ENCODE assay signal across 7 mouse cellular contexts in the genomic region with DNA sequence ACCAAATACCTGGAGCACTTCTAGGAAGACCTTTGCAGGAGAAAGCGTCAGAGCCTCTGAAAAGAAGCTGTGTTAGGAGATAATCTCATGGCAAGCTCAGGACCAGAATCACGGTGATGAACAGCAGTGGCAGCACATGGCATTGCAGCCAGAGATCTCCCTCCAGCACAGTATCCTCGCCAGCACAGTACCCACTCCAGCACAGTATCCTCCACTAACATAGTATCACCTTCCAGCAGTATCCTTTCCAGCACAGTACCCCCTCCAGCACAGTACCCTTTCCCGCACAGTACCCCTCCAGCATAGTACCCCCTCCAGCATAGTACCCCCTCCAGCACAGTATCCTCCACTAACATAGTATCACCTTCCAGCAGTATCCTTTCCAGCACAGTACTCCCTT.
DNase-seq lines count a peak whose midpoint lies in the region; ATAC-seq and TF ChIP-seq lines count a peak whose summit lies in the region.
"Not testable (repeated sequence)": the region's sequence is repeated elsewhere in the genome, so short reads cannot be mapped to it uniquely, and the experiment has no call there.

No protein-coding gene starts in this region.

- H3K27ac ChIP-seq in embryonic facial prominence, embryonic 15.5 days (replicated peaks); kidney, embryonic 15.5 days; left cerebral cortex, adult 2 months; midbrain, embryonic 12.5 days (replicated peaks); midbrain, postnatal 0 days (ENCODE audit: low read depth, low read length): not testable (repeated sequence)

- intact Hi-C loops in left cerebral cortex, adult 2 months (cut with DNase I), result not testable (repeated sequence)

- H3K9me3 ChIP-seq in embryonic facial prominence, embryonic 15.5 days (replicated peaks); kidney, embryonic 15.5 days (replicated peaks); midbrain, embryonic 12.5 days; midbrain, postnatal 0 days (ENCODE audit: low read length): not testable (repeated sequence)

- not testable (repeated sequence) for H3K27me3 ChIP-seq in embryonic facial prominence, embryonic 15.5 days; kidney, embryonic 15.5 days; midbrain, embryonic 12.5 days; midbrain, postnatal 0 days (ENCODE audit: insufficient read depth, low read length)

- ATAC-seq in embryonic facial prominence, embryonic 15.5 days (ENCODE audit: insufficient number of reproducible peaks, low FRiP score, low TSS enrichment, low read depth), result 0 out of 2 replicates have a peak, but pooled peaks have one; percentile 13
- ATAC-seq in frontal cortex, adult (ENCODE audit: low TSS enrichment), result 0 out of 2 replicates have a peak, but pooled peaks have one; percentile 32
- peak; percentile 47 for ATAC-seq in kidney, embryonic 15.5 days (replicated peaks; ENCODE audit: low FRiP score)
- 0 out of 2 replicates have a peak, but pooled peaks have one; percentile 31 for ATAC-seq in midbrain, embryonic 12.5 days (ENCODE audit: low FRiP score, low read depth)
- 0 out of 2 replicates have a peak, but pooled peaks have one; percentile 8 for ATAC-seq in midbrain, postnatal 0 days (ENCODE audit: low FRiP score)

- peak; percentile 8 for DNase-seq in cerebellum, adult 11-12 months
- DNase-seq in left cerebral cortex, adult 2 months (ENCODE audit: extremely low spot score in 1 of 2, low spot score in 2 of 2); midbrain, postnatal 0 days (ENCODE audit: low spot score): not testable (repeated sequence)

- peak; percentile 1; the same call in 1 of the 2 replicates for TF ChIP-seq CTCF in left cerebral cortex, adult 2 months (IDR thresholded peaks at IDR 0.05)
- peak; percentile 23 for TF ChIP-seq CTCF in midbrain, postnatal 0 days (IDR thresholded peaks at IDR 0.05)

- peaks cover 84% of the 10 kb centered on the region for H3K36me3 ChIP-seq in embryonic facial prominence, embryonic 15.5 days
- peaks cover 82% of the 10 kb centered on the region for H3K36me3 ChIP-seq in kidney, embryonic 15.5 days
- H3K36me3 ChIP-seq in midbrain, embryonic 12.5 days, result peaks cover 89% of the 10 kb centered on the region
- H3K36me3 ChIP-seq in midbrain, postnatal 0 days (ENCODE audit: insufficient read depth, low read length), result peaks cover 44% of the 10 kb centered on the region

- H3K4me2 ChIP-seq in embryonic facial prominence, embryonic 15.5 days (replicated peaks); kidney, embryonic 15.5 days; midbrain, embryonic 12.5 days (replicated peaks); midbrain, postnatal 0 days (ENCODE audit: low read depth, low read length, poor library complexity, severe bottlenecking): not testable (repeated sequence)

- H3K4me3 ChIP-seq in embryonic facial prominence, embryonic 15.5 days (replicated peaks); kidney, embryonic 15.5 days (replicated peaks); left cerebral cortex, adult 2 months; midbrain, embryonic 12.5 days; midbrain, postnatal 0 days (ENCODE audit: low read depth, low read length): not testable (repeated sequence)

- peaks cover 16% of the 10 kb centered on the region for H3K4me1 ChIP-seq in embryonic facial prominence, embryonic 15.5 days
- not testable (repeated sequence) for H3K4me1 ChIP-seq in kidney, embryonic 15.5 days; midbrain, embryonic 12.5 days; midbrain, postnatal 0 days (ENCODE audit: insufficient read depth, low read length)

- H3K9ac ChIP-seq in embryonic facial prominence, embryonic 15.5 days; kidney, embryonic 15.5 days; midbrain, embryonic 12.5 days (replicated peaks); midbrain, postnatal 0 days (replicated peaks; ENCODE audit: low read length, poor library complexity, severe bottlenecking): not testable (repeated sequence)

- WGBS in embryonic facial prominence, embryonic 15.5 days, result 84% methylated on average over 4 of the region's 4 CpGs
- 85% methylated on average over 4 of the region's 4 CpGs for WGBS in kidney, embryonic 15.5 days
- 89% methylated on average over 4 of the region's 4 CpGs for WGBS in midbrain, embryonic 12.5 days
- 82% methylated on average over 4 of the region's 4 CpGs for WGBS in midbrain, postnatal 0 days
